16 mouse cellular contexts compared by ENCODE assay signal in the genomic region with DNA sequence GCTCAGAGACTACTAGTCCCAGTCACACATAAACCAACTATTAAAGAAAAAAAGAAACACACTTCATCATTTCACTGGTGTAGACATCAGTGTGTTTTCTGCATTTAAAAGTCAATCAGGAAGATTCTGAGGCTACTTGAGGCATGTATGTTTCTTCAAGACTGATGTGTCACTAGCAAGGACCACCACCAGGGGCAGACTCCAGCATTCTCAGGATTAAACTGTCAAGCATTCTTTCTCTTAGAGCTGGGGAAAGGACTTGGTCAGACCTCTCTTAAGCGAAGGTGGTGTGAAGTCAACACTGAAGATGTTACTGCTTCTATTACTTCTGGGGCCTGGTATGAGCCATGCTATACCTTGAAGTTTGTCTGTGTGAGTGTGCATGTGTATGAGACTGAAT.
DNase-seq lines count a peak whose midpoint lies in the region; ATAC-seq and TF ChIP-seq lines count a peak whose summit lies in the region.
"Had no signal": no experiment of that assay in that cellular context is flagged by ENCODE, and none has a peak within 500 bp of the region (broad histone marks: within the 10 kb centered on the region; RNA-seq: fewer than 3 reads in every experiment).

No protein-coding gene starts in this region.

- dilution Hi-C loops in CH12.LX (cut with MboI; ENCODE audit: extremely low pct_ligation_motif_present, extremely low pct_unique_long_range_greater_than_20kb, low sequenced_read_pairs): no loop called here

- WGBS in forebrain, postnatal 0 days: 82% methylated on average over 1 of the region's 1 CpGs
- 82% methylated on average over 1 of the region's 1 CpGs for WGBS in forebrain, embryonic 10.5 days
- 81% methylated on average over 1 of the region's 1 CpGs for WGBS in hindbrain, embryonic 12.5 days

- in situ Hi-C loops in CH12.LX (cut with MboI; ENCODE audit: low pct_ligation_motif_present, low pct_unique_long_range_greater_than_20kb, low sequenced_read_pairs): no loop called here

- no peak overlapping the region for H3K4me3 ChIP-seq in forebrain, postnatal 0 days (ENCODE audit: low read depth, low read length)
- H3K4me3 ChIP-seq in forebrain, embryonic 10.5 days: no peak overlapping the region
- H3K4me3 ChIP-seq in CH12.LX (replicated peaks in 1 of 3; ENCODE audit: low read depth in 2 of 3, low read length in 2 of 3, poor library complexity in 1 of 3): no peak overlapping the region
- H3K4me3 ChIP-seq in hindbrain, embryonic 12.5 days: no peak overlapping the region
- H3K4me3 ChIP-seq: liver, embryonic 13.5 days had no signal

- no peaks in the 10 kb centered on the region for H3K4me1 ChIP-seq in forebrain, postnatal 0 days (ENCODE audit: insufficient read depth)
- no peaks in the 10 kb centered on the region for H3K4me1 ChIP-seq in forebrain, embryonic 10.5 days
- H3K4me1 ChIP-seq in CH12.LX (ENCODE audit: control insufficient read depth in 1 of 2, insufficient read depth in 2 of 2): peaks cover 0 to 15% of the 10 kb centered on the region in 2 experiments; a peak in 2 of 4 replicates
- H3K4me1 ChIP-seq in hindbrain, embryonic 12.5 days: no peaks in the 10 kb centered on the region

- peak; percentile 16; the same call in 1 of the 2 replicates for TF ChIP-seq CTCF in forebrain, postnatal 0 days (IDR thresholded peaks at IDR 0.05; ENCODE audit: low read depth)
- TF ChIP-seq CTCF in CH12.LX (conservative IDR thresholded peaks at IDR 0.05 in 1 of 2, IDR thresholded peaks at IDR 0.05 in 1 of 2; ENCODE audit: low read depth in 2 of 2, low read length in 2 of 2): peak; percentile 18 to 43; a peak in 2 of 4 replicates

- no peak for TF ChIP-seq RAD21 in CH12.LX (IDR thresholded peaks at IDR 0.05; ENCODE audit: low read depth, low read length)

- H3K79me2 ChIP-seq in CH12.LX (replicated peaks; ENCODE audit: control insufficient read depth, extremely low read depth, insufficient read depth, poor library complexity, severe bottlenecking): no peaks in the 10 kb centered on the region

- no peak for TF ChIP-seq EP300 in CH12.LX (IDR thresholded peaks at IDR 0.05; ENCODE audit: low read length)

- no peaks in the 10 kb centered on the region for H3K36me3 ChIP-seq in forebrain, postnatal 0 days (ENCODE audit: insufficient read depth)
- no peaks in the 10 kb centered on the region for H3K36me3 ChIP-seq in forebrain, embryonic 10.5 days (replicated peaks)
- H3K36me3 ChIP-seq in CH12.LX (replicated peaks in 1 of 2; ENCODE audit: control insufficient read depth in 1 of 2, insufficient read depth in 1 of 2, low read length in 1 of 2): no peaks in the 10 kb centered on the region
- H3K36me3 ChIP-seq in hindbrain, embryonic 12.5 days: no peaks in the 10 kb centered on the region
- H3K36me3 ChIP-seq: liver, embryonic 13.5 days had no signal

- H3K9me3 ChIP-seq in forebrain, postnatal 0 days (ENCODE audit: low read length): no peaks in the 10 kb centered on the region
- H3K9me3 ChIP-seq in forebrain, embryonic 10.5 days: no peaks in the 10 kb centered on the region
- no peaks in the 10 kb centered on the region for H3K9me3 ChIP-seq in CH12.LX (replicated peaks; ENCODE audit: low read length)
- no peaks in the 10 kb centered on the region for H3K9me3 ChIP-seq in hindbrain, embryonic 12.5 days (replicated peaks)
- H3K9me3 ChIP-seq: liver, embryonic 13.5 days had no signal

- no peak for DNase-seq in forebrain, postnatal 0 days
- DNase-seq in forebrain, embryonic 10.5 days (ENCODE audit: extremely low spot score, low spot score): no peak
- peak; percentile 30 for DNase-seq in CH12.LX (ENCODE audit: extremely low read depth)
- peak; percentile 51 for DNase-seq in induced T-regulatory cell, adult 2 months (ENCODE audit: low read depth)
- peak; percentile 29 to 41 for DNase-seq in thymus, postnatal 10 days (ENCODE audit: low spot score in 2 of 2)
- no peak for DNase-seq in gastrocnemius, postnatal 10 days
- no peak for DNase-seq in kidney, adult 8-10 months
- DNase-seq: cerebellum, adult 2 months; embryo, embryonic 11 days; heart, postnatal 36 days; kidney, adult 9 months; liver, embryonic 13.5 days; lung, postnatal 10 days had no signal

- no peaks in the 10 kb centered on the region for H3K27me3 ChIP-seq in forebrain, postnatal 0 days (ENCODE audit: insufficient read depth, low read length)
- no peaks in the 10 kb centered on the region for H3K27me3 ChIP-seq in forebrain, embryonic 10.5 days (ENCODE audit: poor library complexity, severe bottlenecking)
- H3K27me3 ChIP-seq in CH12.LX (replicated peaks): no peaks in the 10 kb centered on the region
- H3K27me3 ChIP-seq in hindbrain, embryonic 12.5 days: no peaks in the 10 kb centered on the region
- H3K27me3 ChIP-seq: liver, embryonic 13.5 days had no signal

- H3K9ac ChIP-seq in forebrain, postnatal 0 days: no peak overlapping the region
- H3K9ac ChIP-seq in CH12.LX (ENCODE audit: insufficient read depth, low read depth): no peak overlapping the region
- no peak overlapping the region for H3K9ac ChIP-seq in hindbrain, embryonic 12.5 days
- H3K9ac ChIP-seq: liver, embryonic 13.5 days had no signal

- no peak for ATAC-seq in forebrain, postnatal 0 days
- ATAC-seq in hindbrain, embryonic 12.5 days (ENCODE audit: low FRiP score): no peak
- ATAC-seq: forebrain, embryonic 16.5 days had no signal

- H3K4me2 ChIP-seq in forebrain, postnatal 0 days (ENCODE audit: low read depth): no peak overlapping the region
- H3K4me2 ChIP-seq in CH12.LX (ENCODE audit: insufficient read depth, low read depth, poor library complexity, severe bottlenecking): no peak overlapping the region
- no peak overlapping the region for H3K4me2 ChIP-seq in hindbrain, embryonic 12.5 days (replicated peaks)
- H3K4me2 ChIP-seq: liver, embryonic 13.5 days; midbrain, embryonic 11.5 days had no signal

- no peak overlapping the region for H3K27ac ChIP-seq in forebrain, postnatal 0 days (ENCODE audit: low read depth, low read length)
- H3K27ac ChIP-seq in forebrain, embryonic 10.5 days: no peak overlapping the region
- no peak overlapping the region for H3K27ac ChIP-seq in CH12.LX (ENCODE audit: insufficient read depth, low read depth)
- no peak overlapping the region for H3K27ac ChIP-seq in hindbrain, embryonic 12.5 days
- H3K27ac ChIP-seq: liver, embryonic 13.5 days had no signal

- TF ChIP-seq POLR2A in CH12.LX (IDR thresholded peaks at IDR 0.05; ENCODE audit: low read depth, low read length): no peak

TF ChIP-seq in CH12.LX, 34 proteins besides CTCF, POLR2A, EP300 and RAD21:
- no peak for TF ChIP-seq ZC3H11A (IDR thresholded peaks at IDR 0.05; ENCODE audit: low read depth, low read length)
- no peak for TF ChIP-seq MAFK (IDR thresholded peaks at IDR 0.05; ENCODE audit: insufficient replicate concordance, low read length)
- no peak for TF ChIP-seq POLR2AphosphoS2 (IDR thresholded peaks at IDR 0.05; ENCODE audit: low read depth, low read length)
- no peak for TF ChIP-seq USF1 (IDR thresholded peaks at IDR 0.05; ENCODE audit: low read depth, low read length)
TF ChIP-seq in CH12.LX: peak in this region for 0.

Comparison
In these comparisons a context has a peak if more than half of its experiments do, and no peak if none do; other contexts are left out.
1. DNase-seq: peak in CH12.LX (single experiment), induced T-regulatory cell, adult 2 months (single experiment) and thymus, postnatal 10 days (2 of 2); none in forebrain, postnatal 0 days (single experiment), forebrain, embryonic 10.5 days (single experiment), gastrocnemius, postnatal 10 days (single experiment) and kidney, adult 8-10 months (0 of 2).